Mouse (Mus musculus) naive thymus-derived CD4-positive, alpha-beta T cell, adult 5 months (primary cell): ENCODE measurements around the gene Csf2rb2. TPM values are rescaled to one million over a fixed set of nuclear protein-coding genes. Genes with fewer than 3 reads are reported as not detected.

Experiments used
- polyA plus RNA-seq: library from polyadenylated mRNA; unstranded; fragments of 100-300 nt; shearing (Covaris generic); gene quantifications from one replicate; pipeline ENCODE4 v1.2.1, GENCODE M21; 2017

Csf2rb2 gene
- polyA plus RNA-seq = not detected

DNA sequence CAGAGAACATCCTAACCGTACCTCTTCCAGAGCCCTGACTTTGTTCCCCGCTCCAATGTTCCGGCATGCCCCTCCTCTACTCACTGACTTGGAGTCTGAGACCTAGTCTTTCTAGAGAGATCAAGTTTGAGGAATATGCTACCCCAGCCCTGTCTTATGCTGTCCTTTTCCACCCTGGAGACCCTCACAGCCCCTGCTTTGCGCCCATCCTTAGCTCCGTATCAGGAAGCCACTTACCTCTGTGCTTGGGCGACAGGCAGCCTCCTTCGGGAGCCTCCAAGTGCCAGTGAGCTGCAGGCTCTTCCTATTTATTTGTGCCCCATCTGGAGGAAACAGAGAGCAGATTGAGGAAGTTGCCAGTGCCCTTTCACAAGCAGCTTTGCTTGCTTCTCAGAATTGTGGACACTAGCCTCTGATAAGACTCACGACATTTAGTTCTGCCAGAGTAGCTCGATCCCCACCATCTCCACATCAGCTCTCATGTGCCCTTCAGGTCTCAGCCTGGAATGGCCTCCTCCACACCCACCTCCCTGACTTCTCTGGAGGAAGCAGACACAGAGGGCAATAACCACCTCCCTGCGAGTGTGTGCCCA is at the start of gene Csf2rb2:
TSS of gene Csf2rb2 (minus strand) at position 381 of the 593 bp plus-strand sequence.

DNA sequence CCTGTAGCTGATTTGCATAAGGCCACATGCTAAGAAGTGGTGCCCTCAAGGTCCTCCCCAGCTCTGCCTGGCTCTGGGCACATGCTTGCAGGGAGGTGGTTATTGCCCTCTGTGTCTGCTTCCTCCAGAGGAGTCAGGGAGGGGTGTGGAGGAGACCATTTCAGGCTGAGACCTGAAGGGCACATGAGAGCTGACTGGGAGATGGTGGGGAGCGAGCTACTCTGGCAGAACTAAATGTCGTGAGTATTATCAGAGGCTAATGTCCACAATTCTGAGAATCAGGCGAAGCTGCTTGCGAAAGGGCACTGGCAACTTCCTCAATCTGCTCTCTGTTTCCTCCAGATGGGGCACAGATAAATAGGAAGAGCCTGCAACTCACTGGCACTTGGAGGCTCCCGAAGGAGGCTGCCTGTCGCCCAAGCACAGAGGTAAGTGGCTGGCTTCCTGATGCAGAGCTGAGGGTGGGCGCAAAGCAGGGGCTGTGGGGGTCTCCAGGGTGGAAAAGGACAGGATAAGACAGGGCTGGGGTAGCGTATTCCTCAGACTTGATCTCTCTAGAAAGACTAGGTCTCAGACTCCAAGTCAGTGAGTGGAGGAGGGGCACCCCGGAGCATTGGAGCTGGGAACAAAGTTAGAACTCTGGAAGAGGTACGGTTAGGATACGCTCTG is 20.3 kb upstream of the Csf2rb2 start, which contains the start of gene Csf2rb:
TSS of gene Csf2rb (plus strand) at position 82 of the 669 bp plus-strand sequence.

DNA sequence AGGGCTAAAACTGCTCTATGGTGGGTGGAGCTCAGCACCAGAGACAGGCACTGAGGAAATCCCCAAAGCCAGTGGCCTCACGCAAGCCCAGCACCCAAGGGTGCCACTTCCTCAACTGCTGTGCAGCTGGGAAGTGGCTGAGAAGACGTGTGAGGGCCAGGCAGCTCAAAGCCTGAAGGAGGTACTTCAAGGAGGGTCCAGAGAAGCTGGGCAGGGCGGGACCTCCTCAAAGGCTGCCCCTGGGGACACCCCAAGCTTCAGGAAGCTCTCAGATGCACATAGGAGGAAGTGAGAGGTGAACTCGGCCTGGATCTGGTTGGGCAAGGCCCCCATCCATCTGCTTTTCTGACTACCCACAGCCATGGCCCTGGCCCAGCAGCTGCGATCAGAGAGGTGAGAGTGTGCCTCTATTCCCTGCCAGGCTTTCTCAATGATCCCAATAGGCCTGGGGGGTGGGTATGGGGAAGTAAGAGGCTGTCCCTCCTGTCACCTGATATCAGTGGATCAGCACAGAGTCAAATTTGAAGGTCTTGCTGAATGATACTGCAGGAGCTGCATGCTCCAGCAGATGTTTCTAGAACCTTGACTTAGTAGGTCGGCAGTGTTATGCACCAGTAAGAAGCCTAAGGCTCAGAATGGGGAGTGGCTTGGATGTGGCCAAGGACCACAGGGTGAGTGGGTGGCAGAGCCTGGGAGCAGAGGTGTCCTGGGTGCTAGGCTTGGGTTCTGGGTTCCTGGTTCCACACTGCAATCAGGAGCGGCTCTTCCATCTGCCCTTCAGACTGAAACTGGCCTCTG is 60.6 kb downstream of the Csf2rb2 start, which contains the start of gene Ncf4:
TSS of gene Ncf4 (plus strand) at position 107 of the 798 bp plus-strand sequence.

Other genes with a start within 250 kb of the Csf2rb2 start
- gene Cacng2, start 185.7 kb downstream of the Csf2rb2 start, polyA plus RNA-seq = not detected
- 28.3 TPM for gene Ift27, start 131.6 kb downstream of the Csf2rb2 start, polyA plus RNA-seq
- gene Pvalb, start 99.3 kb downstream of the Csf2rb2 start, polyA plus RNA-seq = not detected
- 66.2 TPM for gene Ncf4, start 60.9 kb downstream of the Csf2rb2 start, polyA plus RNA-seq
- 0.10 TPM for gene Csf2rb, start 20.0 kb upstream of the Csf2rb2 start, polyA plus RNA-seq
- not detected for gene Tex33, start 90.2 kb upstream of the Csf2rb2 start, polyA plus RNA-seq
- not detected for gene Tst, start 100.2 kb upstream of the Csf2rb2 start, polyA plus RNA-seq
- gene Mpst, start 100.7 kb upstream of the Csf2rb2 start, polyA plus RNA-seq = 2.5 TPM
- 3.2 TPM for gene Kctd17, start 122.8 kb upstream of the Csf2rb2 start, polyA plus RNA-seq
- not detected for gene Tmprss6, start 162.9 kb upstream of the Csf2rb2 start, polyA plus RNA-seq
- gene Il2rb, start 189.6 kb upstream of the Csf2rb2 start, polyA plus RNA-seq = 42.7 TPM
- 1.7 TPM for gene C1qtnf6, start 225.7 kb upstream of the Csf2rb2 start, polyA plus RNA-seq
- gene Sstr3, start 239.0 kb upstream of the Csf2rb2 start, polyA plus RNA-seq = not detected